Mouse (Mus musculus): Measurements from ENCODE around the gene Pnpla6.

Gene Pnpla6

GRCm38 (mm10) chr8:3574546-3574945, 59.4 kb downstream of the Pnpla6 start:
- CTCF ChIA-PET = interaction anchor here (0.7 kb wide), 1 partner anchor 418 kb away, joined by 9 read pairs; no protein-coding TSS in a partner anchor

- CTCF ChIA-PET = interaction anchor here (0.7 kb wide), 2 partner anchors 95 to 446 kb away, joined by 6 to 18 read pairs; no protein-coding TSS in a partner anchor
Observed at GRCm38 (mm10) chr8:3576211-3576960, 61.2 kb downstream of the Pnpla6 start.

DNA sequence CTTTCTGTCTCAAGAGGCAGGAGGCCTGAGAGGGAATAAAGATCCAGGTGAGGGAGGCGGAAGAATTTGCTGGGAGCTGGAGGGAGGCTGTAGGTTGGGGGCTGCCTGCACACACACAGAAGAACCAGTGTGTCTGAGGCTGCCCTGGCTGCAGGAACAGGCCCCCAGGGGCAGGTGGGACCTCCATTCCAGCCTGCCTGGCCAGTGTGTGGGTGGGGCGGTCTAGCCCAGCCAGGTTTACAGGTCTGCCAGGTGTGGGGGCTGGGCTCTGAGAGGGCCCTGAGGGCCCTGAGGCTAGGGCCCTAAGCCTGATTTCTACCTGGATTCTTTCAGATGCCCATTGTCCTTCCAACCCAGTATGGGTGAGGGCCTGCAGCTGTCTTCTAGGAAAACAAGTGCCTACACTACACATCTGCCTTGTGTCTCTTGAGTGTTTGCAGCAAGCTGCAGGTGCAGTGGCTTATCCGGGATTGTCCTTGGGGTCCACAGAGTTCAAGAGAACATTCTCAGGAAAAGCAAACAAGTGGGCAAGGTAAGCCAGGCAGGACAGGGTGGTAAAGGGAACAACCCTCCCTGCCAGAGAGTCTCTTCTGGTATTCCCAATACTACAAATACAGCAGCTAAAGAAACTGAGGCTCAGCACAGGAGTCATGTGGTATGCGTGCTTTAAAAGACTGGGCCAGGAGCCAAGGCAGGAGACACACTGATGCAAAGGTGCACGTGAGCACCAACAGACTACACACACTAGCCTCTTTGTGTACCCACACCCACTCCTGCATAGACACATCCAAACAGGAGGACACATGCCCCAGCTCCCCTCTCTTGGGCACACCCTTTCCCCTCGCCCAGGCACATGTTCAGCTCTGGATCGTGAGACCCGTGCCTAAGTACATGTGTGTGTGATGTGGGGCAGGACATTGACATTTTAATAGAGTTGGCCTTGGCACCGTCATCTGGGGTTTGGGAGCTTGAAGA, 64.5 kb downstream of the Pnpla6 start:
- CTCF ChIA-PET = no interaction called here

GRCm38 (mm10) chr8:3581961-3582360, 66.8 kb downstream of the Pnpla6 start:
- CTCF ChIA-PET = interaction anchor here (0.6 kb wide), 1 partner anchor 119 kb away, joined by 4 read pairs; no protein-coding TSS in a partner anchor

- CTCF ChIA-PET = no interaction called here
Observed at GRCm38 (mm10) chr8:3586452-3586851, 71.3 kb downstream of the Pnpla6 start.

GRCm38 (mm10) chr8:3586993-3587390, 71.8 kb downstream of the Pnpla6 start, which contains the start of gene Camsap3:
Camsap3 (plus strand) TSS chr8:3587293.
- CTCF ChIA-PET = no interaction called here

GRCm38 (mm10) chr8:3587391-3588257, 72.4 kb downstream of the Pnpla6 start:
- CTCF ChIA-PET = no interaction called here

DNA sequence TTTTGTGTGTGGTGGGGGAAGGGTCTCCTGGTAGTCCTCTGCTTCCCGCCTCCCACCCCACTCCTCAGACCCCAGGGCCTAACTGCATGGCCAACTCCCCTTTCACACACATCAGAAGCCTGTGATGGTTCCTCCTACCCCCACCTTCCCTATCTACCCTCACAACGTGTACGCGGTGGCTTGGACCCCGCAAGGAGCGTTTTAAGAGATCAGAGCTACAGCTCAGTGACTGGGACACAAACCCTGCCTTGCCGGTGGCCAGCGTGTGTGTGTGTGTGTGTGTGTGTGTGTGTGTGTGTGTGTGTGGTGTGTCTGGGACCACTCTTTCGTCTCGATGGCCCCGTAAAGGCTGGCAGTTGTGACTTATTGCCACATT, 73.1 kb downstream of the Pnpla6 start:
- CTCF ChIA-PET = no interaction called here

- CTCF ChIA-PET = no interaction called here
Observed at GRCm38 (mm10) chr8:3593470-3593869, 78.3 kb downstream of the Pnpla6 start.

Data from spleen, embryonic (tissue).